Mouse (Mus musculus): ENCODE data around the gene Pik3cb.

Pik3cb gene

GRCm38 (mm10) chr9:99146855-99147735 lies 6.7 kb upstream of the Pik3cb start:
- in situ Hi-C loops (cut with MseI, MboI), result no loop called here

- in situ Hi-C loops (cut with MseI, MboI), result no loop called here
These were observed 5.3 kb upstream of the Pik3cb start for GRCm38 (mm10) chr9:99145756-99146155.

- in situ Hi-C loops (cut with MseI, MboI), result no loop called here
These were observed 4.1 kb upstream of the Pik3cb start for GRCm38 (mm10) chr9:99144416-99144989.

- in situ Hi-C loops (cut with MseI, MboI), result no loop called here
These were observed 1.2 kb upstream of the Pik3cb start for GRCm38 (mm10) chr9:99141618-99142017.

- in situ Hi-C loops (cut with MseI, MboI), result no loop called here
These were observed 750 bp upstream of the Pik3cb start for GRCm38 (mm10) chr9:99141171-99141570.

- in situ Hi-C loops (cut with MseI, MboI), result no loop called here
These were observed 1.0 kb downstream of the Pik3cb start for GRCm38 (mm10) chr9:99139194-99140023.

- in situ Hi-C loops (cut with MseI, MboI), result no loop called here
These were observed 3.1 kb downstream of the Pik3cb start for GRCm38 (mm10) chr9:99137301-99137700.

GRCm38 (mm10) chr9:99131951-99132470 lies 8.4 kb downstream of the Pik3cb start:
- in situ Hi-C loops (cut with MseI, MboI), result no loop called here

GRCm38 (mm10) chr9:99131119-99131518 lies 9.3 kb downstream of the Pik3cb start:
- in situ Hi-C loops (cut with MseI, MboI), result no loop called here

- in situ Hi-C loops (cut with MseI, MboI), result no loop called here
These were observed 12.8 kb downstream of the Pik3cb start for GRCm38 (mm10) chr9:99127578-99127977.

GRCm38 (mm10) chr9:99122749-99123148 lies 17.7 kb downstream of the Pik3cb start:
- in situ Hi-C loops (cut with MseI, MboI), result no loop called here

- in situ Hi-C loops (cut with MseI, MboI), result no loop called here
These were observed 28.0 kb downstream of the Pik3cb start for GRCm38 (mm10) chr9:99112409-99112808.

GRCm38 (mm10) chr9:99111085-99111484 lies 29.3 kb downstream of the Pik3cb start:
- in situ Hi-C loops (cut with MseI, MboI), result no loop called here

- in situ Hi-C loops (cut with MseI, MboI), result no loop called here
These were observed 30.2 kb downstream of the Pik3cb start for GRCm38 (mm10) chr9:99110213-99110612.

GRCm38 (mm10) chr9:99109585-99109984 lies 30.8 kb downstream of the Pik3cb start:
- in situ Hi-C loops (cut with MseI, MboI), result no loop called here

- in situ Hi-C loops (cut with MseI, MboI), result no loop called here
These were observed 36.0 kb downstream of the Pik3cb start for GRCm38 (mm10) chr9:99104449-99104848.

GRCm38 (mm10) chr9:99103865-99104264 lies 36.6 kb downstream of the Pik3cb start:
- in situ Hi-C loops (cut with MseI, MboI), result no loop called here

- in situ Hi-C loops (cut with MseI, MboI), result no loop called here
These were observed 41.8 kb downstream of the Pik3cb start for GRCm38 (mm10) chr9:99098482-99099129.

GRCm38 (mm10) chr9:99097668-99098067 lies 42.8 kb downstream of the Pik3cb start:
- in situ Hi-C loops (cut with MseI, MboI), result no loop called here

GRCm38 (mm10) chr9:99095192-99095591 lies 45.2 kb downstream of the Pik3cb start:
- in situ Hi-C loops (cut with MseI, MboI), result no loop called here

GRCm38 (mm10) chr9:99090546-99090945 lies 49.9 kb downstream of the Pik3cb start:
- in situ Hi-C loops (cut with MseI, MboI), result no loop called here
